Mouse (Mus musculus) bone marrow macrophage, adult 2 months (primary cell): ENCODE data around the gene Aco2.

Experiments
- CTCF ChIP-seq: IDR thresholded peaks from 2 replicates; pipeline ENCODE4 v1.5.1; 2012; ENCODE audit warnings: low read depth, mild to moderate bottlenecking, low read length, moderate library complexity
- POLR2A ChIP-seq: IDR thresholded peaks from 2 replicates; pipeline ENCODE4 v1.6.1; 2012; ENCODE audit warnings: mild to moderate bottlenecking, low read depth, low read length, borderline replicate concordance

GRCm38 (mm10) chr15:81869985-81870384 lies 2.1 kb upstream of the Aco2 start:
- no peak for TF ChIP-seq CTCF
- no peak for TF ChIP-seq POLR2A
